Mouse (Mus musculus): ENCODE measurements around the gene Smad3.
A peak's percentile ranks its signal among the peaks of the same experiment; 100 is the strongest.

Gene Smad3

GRCm38 (mm10) chr9:63632924-63633323 lies 124.9 kb downstream of the Smad3 start:
- no peak for DNase-seq (ENCODE audit: low spot score in 2 of 2)

GRCm38 (mm10) chr9:63632045-63632444 lies 125.7 kb downstream of the Smad3 start:
- DNase-seq (ENCODE audit: low spot score in 2 of 2): no peak

GRCm38 (mm10) chr9:63625090-63625756 lies 132.6 kb downstream of the Smad3 start:
- no peak for DNase-seq (ENCODE audit: low spot score in 2 of 2)

- DNase-seq (ENCODE audit: low spot score in 2 of 2): no peak
These were observed 133.8 kb downstream of the Smad3 start for GRCm38 (mm10) chr9:63623895-63624569.

GRCm38 (mm10) chr9:63617967-63618366 lies 139.8 kb downstream of the Smad3 start:
- DNase-seq (ENCODE audit: low spot score in 2 of 2): no peak

- no peak for DNase-seq (ENCODE audit: low spot score in 2 of 2)
These were observed 143.5 kb downstream of the Smad3 start for GRCm38 (mm10) chr9:63614018-63614985.

GRCm38 (mm10) chr9:63613569-63613968 lies 144.2 kb downstream of the Smad3 start:
- no peak for DNase-seq (ENCODE audit: low spot score in 2 of 2)

GRCm38 (mm10) chr9:63612565-63613515 lies 145.0 kb downstream of the Smad3 start:
- DNase-seq (ENCODE audit: low spot score in 2 of 2): no peak

- DNase-seq (ENCODE audit: low spot score in 2 of 2): no peak
These were observed 145.8 kb downstream of the Smad3 start for GRCm38 (mm10) chr9:63611967-63612366.

- DNase-seq (ENCODE audit: low spot score in 2 of 2): no peak
These were observed 146.9 kb downstream of the Smad3 start for GRCm38 (mm10) chr9:63610841-63611366.

- no peak for DNase-seq (ENCODE audit: low spot score in 2 of 2)
These were observed 147.6 kb downstream of the Smad3 start for GRCm38 (mm10) chr9:63610231-63610630.

- no peak for DNase-seq (ENCODE audit: low spot score in 2 of 2)
These were observed 148.0 kb downstream of the Smad3 start for GRCm38 (mm10) chr9:63609776-63610175.

GRCm38 (mm10) chr9:63609246-63609645 lies 148.5 kb downstream of the Smad3 start:
- no peak for DNase-seq (ENCODE audit: low spot score in 2 of 2)

- DNase-seq (ENCODE audit: low spot score in 2 of 2): no peak
These were observed 149.8 kb downstream of the Smad3 start for GRCm38 (mm10) chr9:63608006-63608405.

GRCm38 (mm10) chr9:63606594-63606993 lies 151.2 kb downstream of the Smad3 start:
- DNase-seq (ENCODE audit: low spot score in 2 of 2): no peak

- peak; percentile 36 to 66 for DNase-seq (ENCODE audit: low spot score in 2 of 2)
These were observed 153.9 kb downstream of the Smad3 start for GRCm38 (mm10) chr9:63603849-63604248.

GRCm38 (mm10) chr9:63602043-63602939 lies 155.5 kb downstream of the Smad3 start, which contains the start of the genes Iqch and Aagab:
TSS of gene Iqch (minus strand) at chr9:63602493.
TSS of gene Aagab (plus strand) at chr9:63602660.
- DNase-seq (ENCODE audit: low spot score in 2 of 2): peak; percentile 98 to 99
